10 mouse cellular contexts compared by ENCODE assay signal in genomic region chr4:46827471-46827870, GRCm38 (mm10).
DNase-seq lines count a peak whose midpoint lies in the region; ATAC-seq lines count a peak whose summit lies in the region.
"Had no signal": no experiment of that assay in that cellular context is flagged by ENCODE, and none has a peak within 500 bp of the region (broad histone marks: within the 10 kb centered on the region; RNA-seq: fewer than 3 reads in every experiment).

No protein-coding gene starts in this region.

- ATAC-seq in erythroid progenitor cell, adult 5-6 weeks (replicated peaks; ENCODE audit: low FRiP score, poor library complexity, severe bottlenecking): peak; percentile 71
- ATAC-seq: midbrain, embryonic 15.5 days had no signal

- peak; percentile 23 for DNase-seq in lung, postnatal 10 days
- DNase-seq in lung, adult 18-20 months: no peak
- DNase-seq in left cerebral cortex, adult 9 months (ENCODE audit: low spot score in 2 of 2): peak; percentile 56 to 87
- DNase-seq in right cerebral cortex, postnatal 36 days (ENCODE audit: low spot score in 2 of 2): peak; percentile 71 to 75
- no peak for DNase-seq in kidney, adult 11 months
- no peak for DNase-seq in ovary, adult 18-20 months (ENCODE audit: low spot score)
- no peak for DNase-seq in spleen, postnatal 10 days (ENCODE audit: low spot score in 2 of 2)
- DNase-seq: thymus, adult 18-20 months had no signal

Comparison
In these comparisons a context has a peak if more than half of its experiments do, and no peak if none do; other contexts are left out.
1. DNase-seq: peak in lung, postnatal 10 days (single experiment), left cerebral cortex, adult 9 months (2 of 2) and right cerebral cortex, postnatal 36 days (2 of 2); none in lung, adult 18-20 months (0 of 2), kidney, adult 11 months (single experiment), ovary, adult 18-20 months (single experiment) and spleen, postnatal 10 days (0 of 2).